Mouse (Mus musculus) adrenal gland, postnatal 14 days (tissue): ENCODE measurements at regions not wholly inside any gene's neighbourhood (a gene's known extent, or its start where the extent isn't known, plus 50 kb on each side); places are given as distances from the start of the nearest gene placed in this dataset.

Experiments used
- DNase-seq: peaks from one replicate; pipeline ENCODE4 v3.0.0; 2021; ENCODE audit warnings: mixed read lengths

GRCm38 (mm10) chr12:110186381-110186780, 92.5 kb upstream of the Dio3 start:
- no peak for DNase-seq

- DNase-seq, result no peak
Measured at GRCm38 (mm10) chr12:110186911-110187245, 92.0 kb upstream of the Dio3 start.

GRCm38 (mm10) chr12:110187246-110188135, 91.4 kb upstream of the Dio3 start:
- no peak for DNase-seq

- DNase-seq, result no peak
Measured at GRCm38 (mm10) chr12:110188136-110188631, 90.7 kb upstream of the Dio3 start.

GRCm38 (mm10) chr12:110188641-110189328, 90.1 kb upstream of the Dio3 start:
- no peak for DNase-seq

- peak; percentile 17 for DNase-seq
Measured at GRCm38 (mm10) chr12:110189329-110189642, 89.6 kb upstream of the Dio3 start.

GRCm38 (mm10) chr12:110192186-110192585, 86.7 kb upstream of the Dio3 start:
- DNase-seq, result peak; percentile 47

- DNase-seq, result no peak
Measured at GRCm38 (mm10) chr12:110197366-110197765, 81.5 kb upstream of the Dio3 start.

- no peak for DNase-seq
Measured at GRCm38 (mm10) chr12:110200471-110200870, 78.4 kb upstream of the Dio3 start.

- DNase-seq, result peak; percentile 62
Measured at GRCm38 (mm10) chr12:110200887-110201286, 78.0 kb upstream of the Dio3 start.

GRCm38 (mm10) chr12:110203271-110204014, 75.4 kb upstream of the Dio3 start:
- peak; percentile 73 for DNase-seq

GRCm38 (mm10) chr12:110204246-110204989, 74.5 kb upstream of the Dio3 start:
- DNase-seq, result no peak

- DNase-seq, result peak; percentile 46
Measured at GRCm38 (mm10) chr12:110206271-110206670, 72.6 kb upstream of the Dio3 start.

- DNase-seq, result no peak
Measured at GRCm38 (mm10) chr12:110206812-110207211, 72.1 kb upstream of the Dio3 start.

- no peak for DNase-seq
Measured at GRCm38 (mm10) chr12:110207246-110207852, 71.5 kb upstream of the Dio3 start.

GRCm38 (mm10) chr12:110212716-110213115, 66.2 kb upstream of the Dio3 start:
- no peak for DNase-seq

- DNase-seq, result no peak
Measured at GRCm38 (mm10) chr12:110214833-110215232, 64.0 kb upstream of the Dio3 start.

GRCm38 (mm10) chr12:110215311-110215710, 63.6 kb upstream of the Dio3 start:
- no peak for DNase-seq

- no peak for DNase-seq
Measured at GRCm38 (mm10) chr12:110219750-110220149, 59.1 kb upstream of the Dio3 start.

- DNase-seq, result peak; percentile 67
Measured at GRCm38 (mm10) chr12:110220516-110220915, 58.4 kb upstream of the Dio3 start.

- DNase-seq, result no peak
Measured at GRCm38 (mm10) chr12:110221184-110221583, 57.7 kb upstream of the Dio3 start.

- DNase-seq, result peak; percentile 62
Measured at GRCm38 (mm10) chr12:110221679-110222078, 57.2 kb upstream of the Dio3 start.
